Mouse (Mus musculus): ENCODE data around the gene Dennd5a. TPM values are rescaled to one million over a fixed set of nuclear protein-coding genes. Genes with fewer than 3 reads are reported as not detected.

The Dennd5a gene
- total and polyA plus RNA-seq, 3 experiments, result 10.1 to 117 (median 70.4) TPM

DNA sequence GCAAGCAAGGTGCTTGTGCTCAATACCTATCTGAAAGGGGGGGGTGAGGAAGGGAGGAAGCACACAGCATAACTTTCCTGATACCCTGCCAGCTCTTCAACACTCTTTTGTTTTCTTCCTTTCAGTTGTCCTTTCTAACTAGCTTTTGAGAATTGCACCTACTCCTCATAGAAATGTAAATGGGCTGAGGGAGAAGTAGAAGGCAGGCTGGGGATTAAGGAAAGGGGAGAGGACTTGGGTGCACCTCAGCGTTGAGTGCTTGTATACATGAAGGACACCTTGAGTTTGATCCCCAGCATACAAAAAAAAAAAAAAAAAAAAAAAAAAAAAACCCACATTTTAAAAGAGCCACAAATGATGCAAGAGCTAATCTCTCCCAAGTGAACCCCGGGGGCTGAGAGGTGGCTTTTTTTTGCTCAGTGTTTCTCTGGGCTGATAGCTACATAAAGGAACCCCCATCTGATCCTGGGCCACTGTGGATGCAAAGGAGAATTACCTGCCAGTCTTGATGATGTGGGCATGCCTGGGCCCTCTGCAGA, 78.6 kb downstream of the Dennd5a start:
- Histone ChIP-seq H3K4me1 (ENCODE audit: insufficient read depth, low read depth, low read length) (peaks cover 30% of the 10 kb centered on the region), H3K9me3 (replicated peaks) (0 out of 2 replicates have a peak, but pooled peaks cover 2% of the 10 kb centered on the region), H3K36me3 (replicated peaks) (no peaks in the 10 kb centered on the region), H3K4me3 (ENCODE audit: low read depth, low read length) (no peak overlapping the region), H3K27me3 (ENCODE audit: insufficient read depth, low read length) (no peaks in the 10 kb centered on the region)
- TF ChIP-seq CTCF (IDR thresholded peaks at IDR 0.05; ENCODE audit: low read depth, low read length), result no peak
- TF ChIP-seq GATA1 (IDR thresholded peaks at IDR 0.05; ENCODE audit: borderline replicate concordance, low read length), result no peak
- no peak for TF ChIP-seq TAL1 (conservative IDR thresholded peaks at IDR 0.05; ENCODE audit: low read depth, low read length)
- TF ChIP-seq POLR2AphosphoS5 (IDR thresholded peaks at IDR 0.05; ENCODE audit: insufficient replicate concordance, low read depth, low read length), result no peak
- TF ChIP-seq GATA2 (IDR thresholded peaks at IDR 0.05; ENCODE audit: borderline replicate concordance, low read depth, low read length), result no peak
- DNase-seq (ENCODE audit: low spot score) (no peak), ATAC-seq (ENCODE audit: extremely low read depth, insufficient number of reproducible peaks, low FRiP score, poor library complexity, severe bottlenecking) (no peak)

DNA sequence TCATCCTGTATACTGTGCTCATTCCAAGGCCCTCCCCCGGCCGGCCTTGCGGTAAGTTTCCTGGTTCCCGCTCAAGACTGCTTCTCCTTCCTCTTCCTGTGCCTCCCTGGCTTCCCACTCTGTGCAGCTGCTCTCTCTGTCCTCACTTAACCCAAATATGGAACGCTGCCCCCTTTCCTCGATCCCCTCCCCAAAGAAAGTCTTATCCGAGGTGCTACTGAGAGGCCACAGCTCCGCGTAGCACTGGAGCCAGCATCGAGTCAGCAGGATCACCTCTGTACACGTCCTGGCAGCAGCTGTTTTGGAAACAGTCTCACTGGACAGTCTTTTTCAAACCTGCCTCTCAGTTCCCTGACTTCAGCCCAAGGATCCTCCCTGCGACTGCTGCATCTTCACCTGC, 81.1 kb downstream of the Dennd5a start:
- ATAC-seq (ENCODE audit: extremely low read depth, insufficient number of reproducible peaks, low FRiP score, poor library complexity, severe bottlenecking) (no peak), DNase-seq (ENCODE audit: low spot score) (no peak)
- TF ChIP-seq CTCF (IDR thresholded peaks at IDR 0.05; ENCODE audit: low read depth, low read length) (no peak), GATA1 (IDR thresholded peaks at IDR 0.05; ENCODE audit: borderline replicate concordance, low read length) (no peak), TAL1 (conservative IDR thresholded peaks at IDR 0.05; ENCODE audit: low read depth, low read length) (no peak), POLR2AphosphoS5 (IDR thresholded peaks at IDR 0.05; ENCODE audit: insufficient replicate concordance, low read depth, low read length) (no peak), GATA2 (IDR thresholded peaks at IDR 0.05; ENCODE audit: borderline replicate concordance, low read depth, low read length) (no peak)
- 0 out of 2 replicates have a peak, but pooled peaks cover 2% of the 10 kb centered on the region for H3K9me3 ChIP-seq (replicated peaks)
- H3K36me3 ChIP-seq (replicated peaks), result no peaks in the 10 kb centered on the region
- H3K4me3 ChIP-seq (ENCODE audit: low read depth, low read length), result no peak overlapping the region
- H3K27me3 ChIP-seq (ENCODE audit: insufficient read depth, low read length), result no peaks in the 10 kb centered on the region
- peaks cover 36% of the 10 kb centered on the region for H3K4me1 ChIP-seq (ENCODE audit: insufficient read depth, low read depth, low read length)

DNA sequence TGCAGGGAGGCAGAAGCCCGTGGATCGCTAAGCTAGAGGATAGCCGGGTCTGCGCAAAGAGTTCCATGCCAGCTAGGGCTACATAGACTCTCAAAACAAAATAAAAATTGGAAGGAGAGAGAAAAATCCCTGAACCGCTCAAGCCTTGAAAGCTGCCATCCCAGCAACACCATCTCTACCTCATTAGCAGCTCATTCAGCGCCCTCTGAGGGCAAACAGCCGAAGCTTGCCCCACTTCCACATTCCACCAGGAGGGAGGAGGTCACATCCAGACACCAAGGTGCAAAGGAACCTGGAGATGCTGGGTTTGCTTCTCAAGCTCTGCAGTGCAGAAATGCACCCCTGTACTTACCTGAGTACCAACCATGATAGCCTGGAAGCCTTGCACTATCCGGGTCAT, 84.2 kb downstream of the Dennd5a start:
- no peak for ATAC-seq (ENCODE audit: extremely low read depth, insufficient number of reproducible peaks, low FRiP score, poor library complexity, severe bottlenecking)
- TF ChIP-seq CTCF (IDR thresholded peaks at IDR 0.05; ENCODE audit: low read depth, low read length), result no peak
- TF ChIP-seq GATA2 (IDR thresholded peaks at IDR 0.05; ENCODE audit: borderline replicate concordance, low read depth, low read length), result no peak
- no peak for TF ChIP-seq GATA1 (IDR thresholded peaks at IDR 0.05; ENCODE audit: borderline replicate concordance, low read length)
- no peak for TF ChIP-seq TAL1 (conservative IDR thresholded peaks at IDR 0.05; ENCODE audit: low read depth, low read length)
- TF ChIP-seq POLR2AphosphoS5 (IDR thresholded peaks at IDR 0.05; ENCODE audit: insufficient replicate concordance, low read depth, low read length), result no peak
- no peak overlapping the region for H3K4me3 ChIP-seq (ENCODE audit: low read depth, low read length)
- no peaks in the 10 kb centered on the region for H3K36me3 ChIP-seq (replicated peaks)
- H3K27me3 ChIP-seq (ENCODE audit: insufficient read depth, low read length), result no peaks in the 10 kb centered on the region
- DNase-seq (ENCODE audit: low spot score), result no peak
- peaks cover 49% of the 10 kb centered on the region for H3K4me1 ChIP-seq (ENCODE audit: insufficient read depth, low read depth, low read length)
- H3K9me3 ChIP-seq (replicated peaks), result no peaks in the 10 kb centered on the region

DNA sequence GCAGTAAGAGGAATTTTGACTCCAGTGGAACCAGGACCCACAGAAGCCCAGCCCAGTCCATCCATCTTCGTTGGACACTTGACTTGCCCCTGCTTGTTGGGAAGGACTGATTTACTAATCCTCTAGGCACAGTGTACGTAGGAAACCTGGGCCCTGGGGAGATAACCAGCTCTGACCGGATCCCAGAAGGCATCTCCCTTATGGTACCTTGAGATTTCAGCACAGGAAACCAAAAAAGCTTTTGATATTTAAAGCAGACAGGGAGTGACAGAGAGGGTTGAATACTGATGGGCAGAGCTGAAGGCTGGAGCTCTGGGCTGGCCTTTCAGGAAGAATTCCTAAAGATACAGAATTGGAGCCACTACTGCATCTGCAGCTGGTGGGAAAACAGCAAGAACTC, 84.7 kb downstream of the Dennd5a start:
- H3K36me3 ChIP-seq (replicated peaks), result no peaks in the 10 kb centered on the region
- no peaks in the 10 kb centered on the region for H3K9me3 ChIP-seq (replicated peaks)
- no peak for ATAC-seq (ENCODE audit: extremely low read depth, insufficient number of reproducible peaks, low FRiP score, poor library complexity, severe bottlenecking)
- no peak overlapping the region for H3K4me3 ChIP-seq (ENCODE audit: low read depth, low read length)
- TF ChIP-seq GATA2 (IDR thresholded peaks at IDR 0.05; ENCODE audit: borderline replicate concordance, low read depth, low read length) (no peak), CTCF (IDR thresholded peaks at IDR 0.05; ENCODE audit: low read depth, low read length) (no peak), GATA1 (IDR thresholded peaks at IDR 0.05; ENCODE audit: borderline replicate concordance, low read length) (no peak), POLR2AphosphoS5 (IDR thresholded peaks at IDR 0.05; ENCODE audit: insufficient replicate concordance, low read depth, low read length) (no peak), TAL1 (conservative IDR thresholded peaks at IDR 0.05; ENCODE audit: low read depth, low read length) (no peak)
- no peak for DNase-seq (ENCODE audit: low spot score)
- peaks cover 47% of the 10 kb centered on the region for H3K4me1 ChIP-seq (ENCODE audit: insufficient read depth, low read depth, low read length)
- H3K27me3 ChIP-seq (ENCODE audit: insufficient read depth, low read length), result no peaks in the 10 kb centered on the region

DNA sequence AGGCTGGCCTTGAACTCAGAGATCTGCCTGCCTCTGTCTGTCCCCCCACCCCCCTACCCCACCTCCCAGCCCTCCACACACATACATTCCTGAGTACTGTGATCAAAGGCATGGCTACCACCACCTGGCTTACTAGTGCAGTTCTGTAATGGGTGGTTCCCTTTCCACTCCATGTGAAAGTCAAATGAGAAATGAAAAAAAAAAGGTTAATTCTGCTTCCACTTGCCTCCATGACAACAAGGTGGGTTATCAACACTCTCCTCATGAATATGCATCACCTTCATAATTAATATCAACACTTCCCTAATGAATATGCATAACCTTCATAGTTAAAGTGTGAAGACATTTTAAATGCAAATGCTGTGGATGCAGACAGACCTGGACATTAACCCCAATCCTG, 85.2 kb downstream of the Dennd5a start:
- TF ChIP-seq POLR2AphosphoS5 (IDR thresholded peaks at IDR 0.05; ENCODE audit: insufficient replicate concordance, low read depth, low read length) (no peak), TAL1 (conservative IDR thresholded peaks at IDR 0.05; ENCODE audit: low read depth, low read length) (no peak), CTCF (IDR thresholded peaks at IDR 0.05; ENCODE audit: low read depth, low read length) (no peak), GATA1 (IDR thresholded peaks at IDR 0.05; ENCODE audit: borderline replicate concordance, low read length) (no peak), GATA2 (IDR thresholded peaks at IDR 0.05; ENCODE audit: borderline replicate concordance, low read depth, low read length) (no peak)
- Histone ChIP-seq H3K9me3 (replicated peaks) (no peaks in the 10 kb centered on the region), H3K4me3 (ENCODE audit: low read depth, low read length) (no peak overlapping the region), H3K4me1 (ENCODE audit: insufficient read depth, low read depth, low read length) (peaks cover 48% of the 10 kb centered on the region), H3K36me3 (replicated peaks) (no peaks in the 10 kb centered on the region), H3K27me3 (ENCODE audit: insufficient read depth, low read length) (no peaks in the 10 kb centered on the region)
- ATAC-seq (ENCODE audit: extremely low read depth, insufficient number of reproducible peaks, low FRiP score, poor library complexity, severe bottlenecking), result no peak
- DNase-seq (ENCODE audit: low spot score), result no peak

DNA sequence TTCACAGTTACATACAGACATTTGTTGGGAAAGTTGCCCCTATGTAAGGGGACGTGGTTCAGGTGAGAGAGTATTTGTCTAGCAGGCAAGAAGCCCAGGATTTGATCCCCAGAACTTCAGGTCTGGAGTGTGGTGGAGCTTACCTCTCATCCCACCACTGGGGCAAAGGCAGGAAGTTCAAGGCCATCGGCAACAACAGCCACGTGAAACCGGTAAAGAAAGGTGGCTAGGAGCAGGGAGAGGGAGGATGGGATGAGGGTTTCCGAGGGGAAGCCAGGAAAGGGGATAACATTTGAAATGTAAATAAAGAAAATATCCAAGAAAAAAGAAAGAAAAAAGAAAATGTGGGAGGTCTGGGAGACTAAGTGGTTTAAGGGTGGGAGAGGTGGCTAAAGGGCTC, 87.1 kb downstream of the Dennd5a start:
- no peaks in the 10 kb centered on the region for H3K27me3 ChIP-seq (ENCODE audit: insufficient read depth, low read length)
- TF ChIP-seq CTCF (IDR thresholded peaks at IDR 0.05; ENCODE audit: low read depth, low read length), result no peak
- no peak overlapping the region for H3K4me3 ChIP-seq (ENCODE audit: low read depth, low read length)
- DNase-seq (ENCODE audit: low spot score) (no peak), ATAC-seq (ENCODE audit: extremely low read depth, insufficient number of reproducible peaks, low FRiP score, poor library complexity, severe bottlenecking) (no peak)
- H3K9me3 ChIP-seq (replicated peaks), result no peaks in the 10 kb centered on the region
- no peaks in the 10 kb centered on the region for H3K36me3 ChIP-seq (replicated peaks)
- peaks cover 52% of the 10 kb centered on the region for H3K4me1 ChIP-seq (ENCODE audit: insufficient read depth, low read depth, low read length)
